Mouse (Mus musculus) liver, embryonic 16.5 days (tissue): ENCODE results near the gene Yif1a. TPM values are rescaled to one million over a fixed set of nuclear protein-coding genes. Genes with fewer than 3 reads are reported as not detected.

Experiments used
- ATAC-seq: fragments of 200-750 bp; cut with Nextera tagmentation; 2 replicates; pipeline ENCODE4 v1.8.0; 2017; ENCODE audit warnings: low read depth, mild to moderate bottlenecking, moderate number of reproducible peaks, moderate library complexity
- H3K27ac ChIP-seq: fragments of 300-500 bp; sonication (generic); 2 replicates; pipeline ENCODE4 v1.5.1; 2014; ENCODE audit warnings: mild to moderate bottlenecking, low read length
- H3K27me3 ChIP-seq: fragments of 300-500 bp; sonication (generic); 2 replicates; pipeline ENCODE4 v1.6.1; 2014; ENCODE audit warnings: low read depth, low read length, mixed read lengths; ENCODE audit not compliant: control insufficient read depth, insufficient read depth
- H3K36me3 ChIP-seq: fragments of 300-500 bp; sonication (generic); 2 replicates; pipeline ENCODE4 v1.6.1; 2014; ENCODE audit warnings: mild to moderate bottlenecking; ENCODE audit not compliant: control insufficient read depth, insufficient read depth
- H3K4me1 ChIP-seq: fragments of 300-500 bp; sonication (generic); 2 replicates; pipeline ENCODE4 v1.6.1; 2014; ENCODE audit warnings: low read depth, low read length, mixed read lengths; ENCODE audit not compliant: control insufficient read depth
- H3K4me2 ChIP-seq: fragments of 300-500 bp; sonication (generic); 2 replicates; pipeline ENCODE4 v1.6.1; 2014; ENCODE audit warnings: low read depth, low read length, mixed read lengths
- H3K4me3 ChIP-seq: fragments of 300-500 bp; sonication (generic); 2 replicates; pipeline ENCODE4 v1.5.1; 2014; ENCODE audit warnings: low read depth, mild to moderate bottlenecking, low read length
- H3K9ac ChIP-seq: fragments of 300-500 bp; sonication (generic); 2 replicates; pipeline ENCODE4 v1.6.1; 2014; ENCODE audit warnings: low read depth, low read length
- H3K9me3 ChIP-seq: fragments of 300-500 bp; sonication (generic); replicated peaks from 2 replicates; pipeline ENCODE4 v1.6.1; 2016; ENCODE audit warnings: low read length; ENCODE audit not compliant: control insufficient read depth
- WGBS: fragments of 180-500 bp; shearing (Covaris S2); extraction: QIAGEN DNeasy Blood & Tissue Kit; methylation state at CpG from one replicate; pipeline ENCODE4 v1.1.7; 2014; ENCODE audit not compliant: insufficient replicate concordance; 5-methylcytosine and 5-hydroxymethylcytosine counted together
- polyA plus RNA-seq: library from polyadenylated mRNA; unstranded; fragments of >200 nt; fragmentation: Nextera tagmentation; extraction: Ambion mirVana; gene quantifications from 2 replicates; pipeline ENCODE4 v1.2.1, GENCODE M21; 2015

Gene Yif1a
- polyA plus RNA-seq, 1 experiment from 2014 or later = 53.1 TPM

DNA sequence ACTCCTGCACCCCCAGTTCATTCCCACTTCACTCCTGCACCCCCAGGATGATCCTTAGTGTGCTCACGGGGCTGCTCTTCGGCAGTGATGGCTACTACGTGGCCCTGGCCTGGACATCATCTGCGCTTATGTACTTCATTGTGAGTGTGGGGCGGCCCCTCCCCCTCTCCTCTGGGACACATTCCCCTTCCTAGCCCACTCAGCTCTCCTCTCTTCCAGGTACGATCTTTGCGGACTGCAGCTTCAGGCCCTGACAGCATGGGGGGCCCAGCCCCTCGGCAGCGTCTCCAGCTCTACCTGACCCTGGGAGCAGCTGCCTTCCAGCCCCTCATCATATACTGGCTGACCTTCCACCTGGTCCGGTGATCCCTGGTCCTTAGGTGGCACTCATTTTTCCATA, 3.7 kb downstream of the Yif1a start:
- no peak overlapping the region for H3K27ac ChIP-seq
- H3K4me2 ChIP-seq = no peak overlapping the region
- H3K36me3 ChIP-seq = no peaks in the 10 kb centered on the region; the same call in 1 of the 2 replicates
- H3K4me3 ChIP-seq = no peak overlapping the region
- H3K4me1 ChIP-seq = peaks cover 25% of the 10 kb centered on the region
- H3K9ac ChIP-seq = no peak overlapping the region
- no peaks in the 10 kb centered on the region for H3K9me3 ChIP-seq
- peaks cover 9% of the 10 kb centered on the region for H3K27me3 ChIP-seq
- no peak for ATAC-seq
- 70% methylated on average over 10 of the region's 10 CpGs for WGBS

DNA sequence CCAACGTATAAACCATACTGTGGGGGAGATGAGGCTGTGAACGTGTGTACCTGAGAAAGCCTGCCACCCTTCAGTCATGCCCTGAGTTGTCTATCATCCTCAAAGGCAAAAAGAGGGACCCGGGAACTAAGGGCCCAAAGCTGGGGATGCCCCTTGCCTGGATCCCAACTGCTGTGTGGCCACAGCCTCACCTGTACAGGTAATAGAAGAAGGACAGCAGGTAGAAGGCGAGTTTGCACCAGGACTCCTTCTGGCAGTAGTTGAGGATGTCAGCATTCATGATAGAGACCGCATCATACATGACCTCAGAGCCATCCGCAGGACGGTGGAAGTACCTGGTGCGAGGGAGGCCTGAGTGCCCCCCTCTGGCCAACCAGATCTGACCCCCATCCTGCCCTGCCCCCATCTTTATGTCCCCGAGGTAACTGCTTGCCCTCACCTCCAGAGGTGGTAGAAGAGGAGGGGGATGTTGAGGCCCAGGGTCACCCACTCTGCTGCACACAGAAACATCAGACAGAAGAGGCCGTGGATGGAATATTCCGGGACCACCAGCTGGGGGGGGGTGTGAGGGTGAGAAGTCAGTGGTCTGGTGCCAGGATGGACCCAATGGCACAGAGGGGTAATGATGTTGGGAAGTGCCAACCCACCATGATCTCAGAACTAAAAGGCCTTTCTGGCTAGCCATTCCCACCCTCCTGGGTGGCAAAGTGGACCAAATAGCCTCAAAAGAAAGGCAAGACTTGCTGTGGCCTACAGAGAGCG, 5.3 kb downstream of the Yif1a start:
- WGBS = 61% methylated on average over 12 of the region's 12 CpGs
- no peak for ATAC-seq
- Histone ChIP-seq H3K9me3 (no peaks in the 10 kb centered on the region), H3K4me2 (no peak overlapping the region), H3K9ac (no peak overlapping the region), H3K27me3 (peaks cover 14% of the 10 kb centered on the region), H3K27ac (no peak overlapping the region), H3K4me1 (peaks cover 31% of the 10 kb centered on the region), H3K36me3 (no peaks in the 10 kb centered on the region; the same call in 1 of the 2 replicates), H3K4me3 (no peak overlapping the region)

DNA sequence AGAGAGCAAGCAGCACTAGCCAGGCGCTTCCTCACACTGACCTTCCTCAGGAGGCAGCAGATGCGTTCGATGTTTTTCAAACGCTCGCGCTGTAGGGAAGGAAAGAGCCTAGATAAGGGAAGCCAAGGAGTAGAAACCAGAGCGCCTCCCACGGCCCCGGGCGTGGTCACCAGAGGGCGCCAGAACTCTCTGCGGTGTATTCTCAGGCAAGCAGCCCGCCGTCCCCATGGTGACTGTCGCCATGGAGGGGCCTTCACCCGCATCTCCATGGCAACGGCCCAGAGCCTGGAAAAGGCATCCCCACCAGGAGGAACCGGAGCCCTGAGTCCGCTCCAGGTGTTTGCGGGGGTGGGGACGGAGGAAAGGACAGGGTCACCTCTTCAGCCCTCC, 5.9 kb downstream of the Yif1a start:
- H3K27ac ChIP-seq = no peak overlapping the region
- H3K4me1 ChIP-seq = peaks cover 26% of the 10 kb centered on the region
- no peak overlapping the region for H3K4me3 ChIP-seq
- H3K27me3 ChIP-seq = peaks cover 14% of the 10 kb centered on the region
- H3K4me2 ChIP-seq = no peak overlapping the region
- no peak overlapping the region for H3K9ac ChIP-seq
- no peaks in the 10 kb centered on the region for H3K9me3 ChIP-seq
- ATAC-seq = peak; percentile 61
- WGBS = 0% methylated on average over 21 of the region's 21 CpGs
- no peaks in the 10 kb centered on the region; the same call in 1 of the 2 replicates for H3K36me3 ChIP-seq

GRCm38 (mm10) chr19:5094746-5095417, 6.5 kb downstream of the Yif1a start:
- H3K9ac ChIP-seq = no peak overlapping the region
- H3K4me2 ChIP-seq = no peak overlapping the region
- ATAC-seq = no peak
- H3K9me3 ChIP-seq = no peaks in the 10 kb centered on the region
- no peak overlapping the region for H3K27ac ChIP-seq
- H3K4me1 ChIP-seq = peaks cover 23% of the 10 kb centered on the region
- WGBS = 42% methylated on average over 11 of the region's 11 CpGs
- H3K4me3 ChIP-seq = no peak overlapping the region
- no peaks in the 10 kb centered on the region; the same call in 1 of the 2 replicates for H3K36me3 ChIP-seq
- peaks cover 14% of the 10 kb centered on the region for H3K27me3 ChIP-seq

- H3K27ac ChIP-seq = no peak overlapping the region
- H3K9ac ChIP-seq = no peak overlapping the region
These were observed 7.6 kb downstream of the Yif1a start for GRCm38 (mm10) chr19:5095887-5096474.

GRCm38 (mm10) chr19:5097521-5098362, 9.4 kb downstream of the Yif1a start:
- H3K4me3 ChIP-seq = peak overlapping the region; percentile 46
- H3K36me3 ChIP-seq = no peaks in the 10 kb centered on the region; the same call in 1 of the 2 replicates
- WGBS = 8% methylated on average over 28 of the region's 31 CpGs
- peaks cover 23% of the 10 kb centered on the region for H3K4me1 ChIP-seq
- H3K4me2 ChIP-seq = peak overlapping the region; percentile 78
- no peak overlapping the region for H3K27ac ChIP-seq
- H3K27me3 ChIP-seq = peaks cover 14% of the 10 kb centered on the region
- ATAC-seq = 0 out of 2 replicates have a peak, but pooled peaks have one; percentile 2
- H3K9ac ChIP-seq = peak overlapping the region; percentile 36; the same call in 1 of the 2 replicates
- H3K9me3 ChIP-seq = no peaks in the 10 kb centered on the region

More at GRCm38 (mm10) chr19:5095887-5096474, 7.6 kb downstream of the Yif1a start:
- ATAC-seq = no peak
- Histone ChIP-seq H3K4me1 (peaks cover 23% of the 10 kb centered on the region), H3K27me3 (peaks cover 14% of the 10 kb centered on the region), H3K4me3 (no peak overlapping the region), H3K4me2 (no peak overlapping the region), H3K36me3 (no peaks in the 10 kb centered on the region; the same call in 1 of the 2 replicates), H3K9me3 (no peaks in the 10 kb centered on the region)
- WGBS = 5% methylated on average over 9 of the region's 9 CpGs

DNA sequence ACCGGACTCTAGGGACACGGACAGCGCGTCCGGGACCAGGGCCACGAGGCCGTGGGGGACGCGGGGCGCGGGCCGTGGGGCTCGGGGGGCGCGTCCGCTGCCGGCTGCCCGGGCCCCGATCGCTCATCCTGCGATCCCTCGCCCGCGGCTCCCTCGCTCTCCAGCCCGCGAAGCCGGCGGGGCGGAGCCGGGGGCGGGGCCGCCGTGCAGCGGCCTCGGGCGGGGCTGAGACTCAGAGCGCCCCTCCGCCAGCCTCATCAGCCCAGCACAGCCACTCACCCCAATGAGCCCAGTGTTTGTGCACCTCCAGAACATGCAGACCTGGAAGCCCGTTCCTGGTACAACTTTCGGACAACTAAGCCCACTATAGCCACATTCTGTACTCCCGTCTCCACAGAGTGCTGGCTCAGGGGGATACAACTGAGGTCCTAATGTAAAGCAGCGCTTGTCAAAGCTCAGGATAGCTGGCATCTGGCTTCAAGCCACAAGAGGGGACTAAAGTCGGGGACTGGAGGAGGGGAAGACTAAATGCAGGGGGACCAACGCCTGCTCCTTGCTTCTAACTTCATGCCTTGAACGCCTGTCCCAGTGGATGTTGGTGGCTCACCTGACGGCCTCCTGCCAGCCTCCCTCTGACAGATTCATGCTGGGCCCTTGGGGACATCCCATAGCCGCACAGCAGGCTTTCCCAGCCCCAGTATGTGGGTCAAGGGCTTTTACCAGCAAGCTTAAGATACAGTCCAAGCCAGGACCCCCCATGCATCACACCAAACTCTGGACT, 10.2 kb downstream of the Yif1a start, which contains the start of gene Cnih2:
Cnih2 (minus strand) TSS at position 159 of the 781 bp plus-strand sequence.
- Histone ChIP-seq H3K27ac (no peak within 1 kb of the TSS), H3K36me3 (no peaks in the 10 kb centered on the region; the same call in 1 of the 2 replicates), H3K4me2 (peak within 1 kb of the TSS; percentile 78), H3K9ac (peak within 1 kb of the TSS; percentile 36; the same call in 1 of the 2 replicates), H3K4me3 (peak within 1 kb of the TSS; percentile 46), H3K4me1 (peaks cover 23% of the 10 kb centered on the region), H3K9me3 (no peaks in the 10 kb centered on the region), H3K27me3 (peaks cover 14% of the 10 kb centered on the region)
- 9% methylated on average over 32 of the region's 48 CpGs for WGBS
- ATAC-seq = peak; percentile 65

- H3K4me1 ChIP-seq = peaks cover 24% of the 10 kb centered on the region
- ATAC-seq = no peak
- 3% methylated on average over 9 of the region's 9 CpGs for WGBS
- H3K4me3 ChIP-seq = peak overlapping the region; percentile 82
- peaks cover 7% of the 10 kb centered on the region for H3K36me3 ChIP-seq
- no peaks in the 10 kb centered on the region for H3K27me3 ChIP-seq
- peak overlapping the region; percentile 88 for H3K4me2 ChIP-seq
- peak overlapping the region; percentile 88 for H3K9ac ChIP-seq
- H3K27ac ChIP-seq = peak overlapping the region; percentile 88
- H3K9me3 ChIP-seq = no peaks in the 10 kb centered on the region
These were observed 17.7 kb downstream of the Yif1a start for GRCm38 (mm10) chr19:5106074-5106473.
